Mouse (Mus musculus): ENCODE data around the gene Fam241a. TPM values are rescaled to one million over a fixed set of nuclear protein-coding genes. Genes with fewer than 3 reads are reported as not detected.

Gene Fam241a
- polyA plus RNA-seq, 1 experiment from 2014 or later, result 1.6 TPM

GRCm38 (mm10) chr3:127849922-127850321 is 46.2 kb downstream of the Fam241a start:
- ATAC-seq (ENCODE audit: insufficient number of reproducible peaks, low FRiP score, low TSS enrichment, low read depth) (no peak), DNase-seq (ENCODE audit: low spot score) (no peak)
- H3K36me3 ChIP-seq (ENCODE audit: control insufficient read depth, insufficient read depth, low read length), result no peaks in the 10 kb centered on the region
- no peaks in the 10 kb centered on the region for H3K27me3 ChIP-seq (ENCODE audit: control insufficient read depth, insufficient read depth, low read length)
- no peak overlapping the region for H3K27ac ChIP-seq (replicated peaks; ENCODE audit: low read depth, low read length)
- no peak overlapping the region for H3K4me3 ChIP-seq (ENCODE audit: low read depth, low read length)
- 84% methylated on average over 5 of the region's 5 CpGs for WGBS
- H3K9me3 ChIP-seq (ENCODE audit: control insufficient read depth, low read length), result no peaks in the 10 kb centered on the region
- 0 out of 2 replicates have a peak, but pooled peaks cover 4% of the 10 kb centered on the region for H3K4me1 ChIP-seq (ENCODE audit: control insufficient read depth, insufficient read depth, low read length)
- H3K9ac ChIP-seq (ENCODE audit: low read length), result no peak overlapping the region
- H3K4me2 ChIP-seq (ENCODE audit: low read depth, severe bottlenecking), result no peak overlapping the region

- Histone ChIP-seq H3K4me3 (ENCODE audit: low read depth, low read length) (no peak overlapping the region), H3K27me3 (ENCODE audit: control insufficient read depth, insufficient read depth, low read length) (no peaks in the 10 kb centered on the region), H3K4me1 (ENCODE audit: control insufficient read depth, insufficient read depth, low read length) (no peaks in the 10 kb centered on the region), H3K4me2 (ENCODE audit: low read depth, severe bottlenecking) (no peak overlapping the region), H3K9ac (ENCODE audit: low read length) (no peak overlapping the region), H3K27ac (replicated peaks; ENCODE audit: low read depth, low read length) (no peak overlapping the region), H3K36me3 (ENCODE audit: control insufficient read depth, insufficient read depth, low read length) (no peaks in the 10 kb centered on the region), H3K9me3 (ENCODE audit: control insufficient read depth, low read length) (no peaks in the 10 kb centered on the region)
- no peak for ATAC-seq (ENCODE audit: insufficient number of reproducible peaks, low FRiP score, low TSS enrichment, low read depth)
- 90% methylated on average over 11 of the region's 11 CpGs for whole genome bisulfite sequencing
- DNase-seq (ENCODE audit: low spot score), result no peak
Observed at GRCm38 (mm10) chr3:127848088-127848808, 47.9 kb downstream of the Fam241a start.

- WGBS, result 87% methylated on average over 5 of the region's 5 CpGs
- no peak overlapping the region for H3K9ac ChIP-seq (ENCODE audit: low read length)
- DNase-seq (ENCODE audit: low spot score) (no peak), ATAC-seq (ENCODE audit: insufficient number of reproducible peaks, low FRiP score, low TSS enrichment, low read depth) (no peak)
- no peak overlapping the region for H3K4me3 ChIP-seq (ENCODE audit: low read depth, low read length)
- H3K27ac ChIP-seq (replicated peaks; ENCODE audit: low read depth, low read length), result no peak overlapping the region
- H3K9me3 ChIP-seq (ENCODE audit: control insufficient read depth, low read length), result no peaks in the 10 kb centered on the region
- no peak overlapping the region for H3K4me2 ChIP-seq (ENCODE audit: low read depth, severe bottlenecking)
- no peaks in the 10 kb centered on the region for H3K27me3 ChIP-seq (ENCODE audit: control insufficient read depth, insufficient read depth, low read length)
- H3K4me1 ChIP-seq (ENCODE audit: control insufficient read depth, insufficient read depth, low read length), result no peaks in the 10 kb centered on the region
- no peaks in the 10 kb centered on the region for H3K36me3 ChIP-seq (ENCODE audit: control insufficient read depth, insufficient read depth, low read length)
Observed at GRCm38 (mm10) chr3:127843941-127844327, 52.2 kb downstream of the Fam241a start.

GRCm38 (mm10) chr3:127843324-127843940 is 52.7 kb downstream of the Fam241a start:
- Histone ChIP-seq H3K9ac (ENCODE audit: low read length) (no peak overlapping the region), H3K4me1 (ENCODE audit: control insufficient read depth, insufficient read depth, low read length) (no peaks in the 10 kb centered on the region), H3K4me3 (ENCODE audit: low read depth, low read length) (no peak overlapping the region), H3K9me3 (ENCODE audit: control insufficient read depth, low read length) (no peaks in the 10 kb centered on the region), H3K4me2 (ENCODE audit: low read depth, severe bottlenecking) (no peak overlapping the region), H3K27me3 (ENCODE audit: control insufficient read depth, insufficient read depth, low read length) (no peaks in the 10 kb centered on the region), H3K27ac (replicated peaks; ENCODE audit: low read depth, low read length) (no peak overlapping the region), H3K36me3 (ENCODE audit: control insufficient read depth, insufficient read depth, low read length) (no peaks in the 10 kb centered on the region)
- DNase-seq (ENCODE audit: low spot score), result no peak
- 73% methylated on average over 2 of the region's 2 CpGs for WGBS
- ATAC-seq (ENCODE audit: insufficient number of reproducible peaks, low FRiP score, low TSS enrichment, low read depth), result no peak

- no peaks in the 10 kb centered on the region for H3K36me3 ChIP-seq (ENCODE audit: control insufficient read depth, insufficient read depth, low read length)
- ATAC-seq (ENCODE audit: insufficient number of reproducible peaks, low FRiP score, low TSS enrichment, low read depth), result no peak
- DNase-seq (ENCODE audit: low spot score), result no peak
- no peaks in the 10 kb centered on the region for H3K4me1 ChIP-seq (ENCODE audit: control insufficient read depth, insufficient read depth, low read length)
- no peak overlapping the region for H3K9ac ChIP-seq (ENCODE audit: low read length)
- no peaks in the 10 kb centered on the region for H3K9me3 ChIP-seq (ENCODE audit: control insufficient read depth, low read length)
- no peak overlapping the region for H3K4me3 ChIP-seq (ENCODE audit: low read depth, low read length)
- H3K4me2 ChIP-seq (ENCODE audit: low read depth, severe bottlenecking), result no peak overlapping the region
- WGBS, result 86% methylated on average over 8 of the region's 8 CpGs
- no peak overlapping the region for H3K27ac ChIP-seq (replicated peaks; ENCODE audit: low read depth, low read length)
- no peaks in the 10 kb centered on the region for H3K27me3 ChIP-seq (ENCODE audit: control insufficient read depth, insufficient read depth, low read length)
Observed at GRCm38 (mm10) chr3:127841926-127842325, 54.2 kb downstream of the Fam241a start.

- Histone ChIP-seq H3K27ac (replicated peaks; ENCODE audit: low read depth, low read length) (peak overlapping the region; percentile 81; the same call in 1 of the 2 replicates), H3K36me3 (ENCODE audit: control insufficient read depth, insufficient read depth, low read length) (no peaks in the 10 kb centered on the region), H3K4me2 (ENCODE audit: low read depth, severe bottlenecking) (peak overlapping the region; percentile 84), H3K4me1 (ENCODE audit: control insufficient read depth, insufficient read depth, low read length) (peaks cover 8% of the 10 kb centered on the region; the same call in 1 of the 2 replicates), H3K4me3 (ENCODE audit: low read depth, low read length) (peak overlapping the region; percentile 91), H3K27me3 (ENCODE audit: control insufficient read depth, insufficient read depth, low read length) (no peaks in the 10 kb centered on the region), H3K9ac (ENCODE audit: low read length) (peak overlapping the region; percentile 88), H3K9me3 (ENCODE audit: control insufficient read depth, low read length) (no peaks in the 10 kb centered on the region)
- WGBS, result 32% methylated on average over 8 of the region's 8 CpGs
- DNase-seq (ENCODE audit: low spot score) (no peak), ATAC-seq (ENCODE audit: insufficient number of reproducible peaks, low FRiP score, low TSS enrichment, low read depth) (no peak)
Observed at GRCm38 (mm10) chr3:127837972-127838644, 58.0 kb downstream of the Fam241a start.

- Histone ChIP-seq H3K4me3 (ENCODE audit: low read depth, low read length) (peak within 1 kb of the TSS; percentile 91), H3K27ac (replicated peaks; ENCODE audit: low read depth, low read length) (peak within 1 kb of the TSS; percentile 81), H3K9me3 (ENCODE audit: control insufficient read depth, low read length) (no peaks in the 10 kb centered on the region), H3K4me2 (ENCODE audit: low read depth, severe bottlenecking) (peak within 1 kb of the TSS; percentile 84), H3K36me3 (ENCODE audit: control insufficient read depth, insufficient read depth, low read length) (no peaks in the 10 kb centered on the region), H3K27me3 (ENCODE audit: control insufficient read depth, insufficient read depth, low read length) (no peaks in the 10 kb centered on the region), H3K4me1 (ENCODE audit: control insufficient read depth, insufficient read depth, low read length) (peaks cover 8% of the 10 kb centered on the region; the same call in 1 of the 2 replicates), H3K9ac (ENCODE audit: low read length) (peak within 1 kb of the TSS; percentile 88)
- under 1% methylated on average over 61 of the region's 89 CpGs for WGBS
- DNase-seq (ENCODE audit: low spot score) (peak; percentile 99), ATAC-seq (ENCODE audit: insufficient number of reproducible peaks, low FRiP score, low TSS enrichment, low read depth) (peak; percentile 97)
Observed at GRCm38 (mm10) chr3:127837154-127837865, 58.8 kb downstream of the Fam241a start, which contains the start of gene Ap1ar. Ap1ar (minus strand) TSS chr3:127837523.

- no peaks in the 10 kb centered on the region for H3K27me3 ChIP-seq (ENCODE audit: control insufficient read depth, insufficient read depth, low read length)
- H3K4me2 ChIP-seq (ENCODE audit: low read depth, severe bottlenecking), result peak overlapping the region; percentile 84
- no peak for DNase-seq (ENCODE audit: low spot score)
- peak overlapping the region; percentile 91 for H3K4me3 ChIP-seq (ENCODE audit: low read depth, low read length)
- H3K27ac ChIP-seq (replicated peaks; ENCODE audit: low read depth, low read length), result peak overlapping the region; percentile 81; the same call in 1 of the 2 replicates
- ATAC-seq (ENCODE audit: insufficient number of reproducible peaks, low FRiP score, low TSS enrichment, low read depth), result no peak
- H3K9ac ChIP-seq (ENCODE audit: low read length), result peak overlapping the region; percentile 88
- no peaks in the 10 kb centered on the region for H3K9me3 ChIP-seq (ENCODE audit: control insufficient read depth, low read length)
- peaks cover 8% of the 10 kb centered on the region; the same call in 1 of the 2 replicates for H3K4me1 ChIP-seq (ENCODE audit: control insufficient read depth, insufficient read depth, low read length)
- no peaks in the 10 kb centered on the region for H3K36me3 ChIP-seq (ENCODE audit: control insufficient read depth, insufficient read depth, low read length)
- 0% methylated on average over 17 of the region's 17 CpGs for WGBS
Observed at GRCm38 (mm10) chr3:127836798-127837153, 59.3 kb downstream of the Fam241a start.

Measured in limb, embryonic 11.5 days (tissue).